Mouse (Mus musculus) forebrain, postnatal 0 days (tissue): ENCODE measurements around the gene Mtif2. TPM values are rescaled to one million over a fixed set of nuclear protein-coding genes. Genes with fewer than 3 reads are reported as not detected.
A peak's percentile ranks its signal among the peaks of the same experiment; 100 is the strongest.

Experiments
- ATAC-seq: fragments of 200-750 bp; cut with Nextera tagmentation; 2 replicates; pipeline ENCODE4 v1.8.0; 2017; ENCODE audit warnings: mild to moderate bottlenecking, moderate library complexity
- DNase-seq: peaks from one replicate; pipeline ENCODE4 v3.0.0-alpha.2; 2015
- H3K27ac ChIP-seq: fragments of 300-500 bp; sonication (generic); 2 replicates; pipeline ENCODE4 v1.5.1; 2014; ENCODE audit warnings: low read depth, mild to moderate bottlenecking, antibody characterized with exemption, low read length, moderate library complexity, mixed read lengths
- H3K27me3 ChIP-seq: fragments of 300-500 bp; sonication (generic); 2 replicates; pipeline ENCODE4 v1.6.1; 2014; ENCODE audit warnings: mild to moderate bottlenecking, low read length, mixed read lengths; ENCODE audit not compliant: insufficient read depth
- H3K36me3 ChIP-seq: fragments of 300-500 bp; sonication (generic); 2 replicates; pipeline ENCODE4 v1.6.1; 2014; ENCODE audit warnings: mild to moderate bottlenecking, moderate library complexity; ENCODE audit not compliant: insufficient read depth
- H3K4me1 ChIP-seq: fragments of 300-500 bp; sonication (generic); 2 replicates; pipeline ENCODE4 v1.6.1; 2014; ENCODE audit warnings: antibody characterized with exemption; ENCODE audit not compliant: insufficient read depth
- H3K4me2 ChIP-seq: fragments of 300-500 bp; sonication (generic); 2 replicates; pipeline ENCODE4 v1.6.1; 2014; ENCODE audit warnings: low read depth, mild to moderate bottlenecking, moderate library complexity
- H3K4me3 ChIP-seq: fragments of 300-500 bp; sonication (generic); 2 replicates; pipeline ENCODE4 v1.5.1; 2014; ENCODE audit warnings: low read depth, low read length, mixed read lengths
- H3K9ac ChIP-seq: fragments of 300-500 bp; sonication (generic); 2 replicates; pipeline ENCODE4 v1.6.1; 2014; ENCODE audit warnings: mild to moderate bottlenecking
- H3K9me3 ChIP-seq: fragments of 300-500 bp; sonication (generic); 2 replicates; pipeline ENCODE4 v1.6.1; 2016; ENCODE audit warnings: low read length
- CTCF ChIP-seq: sonication (generic); IDR thresholded peaks from 2 replicates; pipeline ENCODE4 v1.5.1; 2016; ENCODE audit warnings: antibody characterized with exemption, control low read depth, low read depth
- WGBS: fragments of 180-500 bp; shearing (Covaris S2); extraction: QIAGEN DNeasy Blood & Tissue Kit; methylation state at CpG from one replicate; pipeline ENCODE4 v1.1.7; 2014; 5-methylcytosine and 5-hydroxymethylcytosine counted together
- polyA plus RNA-seq: library from polyadenylated mRNA; unstranded; fragments of >200 nt; fragmentation: Nextera tagmentation; extraction: Ambion mirVana; gene quantifications from 2 replicates; pipeline ENCODE4 v1.2.1, GENCODE M21; 2015
- total RNA-seq: library from RNA; depleted of rRNA; stranded (reverse); fragments of >200 nt; gene quantifications from 2 replicates; pipeline ENCODE4 v1.2.3, GENCODE M21; 2014; rRNA removed

Mtif2 gene
- total RNA-seq (32.4 and 43.9 TPM in 2 replicates), polyA plus RNA-seq (23.0 and 35.5 TPM in 2 replicates)

DNA sequence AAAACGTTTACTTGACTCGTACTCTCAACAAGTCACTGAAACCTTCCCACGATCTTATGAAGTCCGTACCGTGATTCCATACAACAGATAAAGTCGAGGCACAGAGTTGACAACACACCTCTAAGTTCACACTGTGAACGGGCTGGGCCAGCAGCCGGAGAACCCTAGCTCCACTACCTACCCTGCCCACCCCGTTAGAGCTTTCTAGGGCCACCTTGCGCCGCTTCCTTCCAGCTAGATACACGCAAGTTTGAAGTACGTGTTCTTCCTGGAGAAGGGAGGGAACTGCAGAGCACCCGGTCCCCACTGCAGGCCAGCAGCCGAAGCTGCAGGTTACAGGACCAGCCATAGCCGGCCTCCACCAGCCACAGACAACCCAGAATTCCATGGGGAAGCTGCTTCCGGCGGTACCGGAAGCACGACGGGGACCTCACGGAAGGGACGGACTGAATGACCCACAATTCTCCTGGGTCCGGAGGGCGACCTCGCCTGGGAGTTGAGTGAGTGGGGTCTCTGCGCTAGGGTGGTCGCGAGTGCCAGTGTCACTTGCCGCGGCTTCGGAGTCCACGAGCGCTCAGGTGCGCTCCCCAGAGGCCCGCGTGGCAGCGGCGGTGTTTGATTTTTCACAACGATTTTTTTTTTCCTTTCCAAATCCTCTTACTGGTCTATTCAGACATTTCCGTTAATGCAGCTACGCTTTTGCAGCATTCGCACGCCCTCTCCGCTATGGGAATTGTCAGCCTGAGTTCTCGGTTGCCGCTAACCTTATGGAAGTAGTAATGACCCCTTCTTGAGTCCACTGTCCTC is at the start of gene Mtif2:
Mtif2 (plus strand) TSS at position 421 of the 807 bp plus-strand sequence.
- Histone ChIP-seq H3K27ac (peak within 1 kb of the TSS; percentile 85), H3K36me3 (peaks cover 8% of the 10 kb centered on the region), H3K4me3 (peak within 1 kb of the TSS; percentile 64), H3K9ac (peak within 1 kb of the TSS; percentile 79), H3K27me3 (no peaks in the 10 kb centered on the region), H3K4me1 (peaks cover 7% of the 10 kb centered on the region; the same call in 1 of the 2 replicates), H3K9me3 (no peaks in the 10 kb centered on the region), H3K4me2 (peak within 1 kb of the TSS; percentile 80)
- DNase-seq = peak; percentile 89
- ATAC-seq = peak; percentile 99
- WGBS = 5% methylated on average over 47 of the region's 47 CpGs
- no peak; the same call in 1 of the 2 replicates for TF ChIP-seq CTCF

DNA sequence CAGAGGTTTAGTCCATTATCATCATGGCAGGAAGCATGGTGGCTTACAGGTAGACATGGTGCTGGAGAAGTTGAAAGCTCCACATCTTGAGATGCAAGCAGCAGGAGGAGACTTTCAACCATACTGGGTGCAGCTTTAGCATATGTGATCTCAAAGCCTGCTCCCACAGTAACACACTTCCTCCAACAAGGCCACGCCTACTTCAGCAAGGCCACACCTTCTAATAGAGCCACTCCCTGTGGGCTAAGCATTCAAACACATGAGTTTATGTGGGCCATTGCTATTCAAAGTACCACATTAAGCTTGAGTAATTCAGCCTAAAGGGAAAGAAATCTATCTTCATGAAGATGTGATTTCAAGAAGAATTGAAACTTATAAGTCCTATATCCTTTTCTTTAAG is 33.1 kb upstream of the Mtif2 start:
- no peaks in the 10 kb centered on the region for H3K4me1 ChIP-seq
- TF ChIP-seq CTCF = no peak
- H3K36me3 ChIP-seq = peaks cover 20% of the 10 kb centered on the region
- DNase-seq = no peak
- ATAC-seq = no peak
- H3K27me3 ChIP-seq = no peaks in the 10 kb centered on the region
- H3K9ac ChIP-seq = no peak overlapping the region
- H3K4me3 ChIP-seq = no peak overlapping the region
- H3K4me2 ChIP-seq = no peak overlapping the region
- no peak overlapping the region for H3K27ac ChIP-seq
- WGBS = 93% methylated on average over 1 of the region's 1 CpGs
- no peaks in the 10 kb centered on the region for H3K9me3 ChIP-seq

DNA sequence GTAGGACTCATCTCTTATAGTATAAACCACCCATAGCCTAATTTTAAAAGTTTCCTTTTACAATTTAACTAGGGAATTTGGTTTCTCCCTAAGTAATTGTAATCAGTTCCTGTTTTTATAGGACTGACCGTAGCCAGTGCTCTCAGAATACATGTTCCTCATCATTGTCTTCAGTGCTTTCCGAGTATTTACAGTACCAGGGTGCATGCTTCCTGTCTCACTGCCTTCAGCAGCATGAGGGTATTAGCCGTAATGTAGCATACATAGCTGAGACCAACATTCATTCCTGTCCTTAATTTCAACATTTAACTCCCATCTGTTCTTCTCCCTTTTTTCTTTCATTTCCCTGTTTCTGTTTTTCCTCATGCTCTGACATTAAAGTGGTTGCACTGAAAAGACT is 29.2 kb upstream of the Mtif2 start:
- Histone ChIP-seq H3K9me3 (no peaks in the 10 kb centered on the region), H3K4me2 (no peak overlapping the region), H3K27ac (no peak overlapping the region), H3K27me3 (no peaks in the 10 kb centered on the region), H3K9ac (no peak overlapping the region), H3K36me3 (peaks cover 24% of the 10 kb centered on the region), H3K4me3 (no peak overlapping the region), H3K4me1 (no peaks in the 10 kb centered on the region)
- TF ChIP-seq CTCF = no peak
- 90% methylated on average over 3 of the region's 3 CpGs for WGBS
- no peak for ATAC-seq
- no peak for DNase-seq

DNA sequence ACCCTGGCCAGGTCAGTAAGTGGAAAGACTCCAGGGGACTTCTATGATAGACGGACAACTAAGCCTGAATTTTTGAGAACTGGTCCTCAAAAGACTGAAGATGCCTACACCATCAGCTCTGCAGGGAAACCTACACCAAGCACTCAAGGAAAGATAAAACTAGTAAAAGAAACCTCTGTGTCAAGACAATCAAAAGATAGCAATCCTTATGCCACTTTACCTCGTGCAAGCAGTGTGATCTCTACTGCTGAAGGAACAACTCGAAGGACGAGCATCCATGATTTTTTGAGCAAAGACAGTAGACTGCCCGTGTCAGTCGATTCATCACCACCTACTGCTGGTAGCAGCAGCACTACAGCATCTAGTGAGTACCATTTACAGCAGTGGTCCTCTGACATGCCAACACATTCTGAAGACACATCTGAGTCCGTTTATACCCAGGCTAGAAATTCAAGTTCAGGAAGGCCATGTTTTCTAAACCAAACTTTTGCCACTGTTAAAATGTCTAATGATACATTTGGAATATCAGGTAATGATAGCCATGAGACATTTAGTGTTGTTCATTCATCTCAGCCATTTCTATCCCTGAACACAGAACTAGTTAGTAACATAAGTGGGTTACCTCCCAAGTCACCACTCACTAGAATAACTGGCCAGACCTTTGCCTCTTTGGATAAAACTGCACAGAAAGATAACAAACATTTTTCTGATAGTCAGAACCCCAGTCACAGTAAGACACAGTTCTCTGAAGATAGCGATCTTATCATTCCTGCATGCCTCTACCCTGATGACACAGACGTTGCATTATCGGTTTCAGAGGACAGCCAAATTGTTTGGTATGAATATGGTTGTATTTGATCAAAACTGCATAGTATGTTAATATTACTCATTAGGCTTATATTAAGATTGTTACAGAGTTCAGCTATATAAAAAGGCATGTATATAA is 22.0 kb upstream of the Mtif2 start:
- Histone ChIP-seq H3K4me1 (no peaks in the 10 kb centered on the region), H3K27ac (no peak overlapping the region), H3K36me3 (peaks cover 40% of the 10 kb centered on the region), H3K9me3 (no peaks in the 10 kb centered on the region), H3K9ac (no peak overlapping the region), H3K27me3 (no peaks in the 10 kb centered on the region), H3K4me3 (no peak overlapping the region), H3K4me2 (no peak overlapping the region)
- ATAC-seq = no peak
- DNase-seq = no peak
- TF ChIP-seq CTCF = no peak
- 94% methylated on average over 10 of the region's 10 CpGs for WGBS

DNA sequence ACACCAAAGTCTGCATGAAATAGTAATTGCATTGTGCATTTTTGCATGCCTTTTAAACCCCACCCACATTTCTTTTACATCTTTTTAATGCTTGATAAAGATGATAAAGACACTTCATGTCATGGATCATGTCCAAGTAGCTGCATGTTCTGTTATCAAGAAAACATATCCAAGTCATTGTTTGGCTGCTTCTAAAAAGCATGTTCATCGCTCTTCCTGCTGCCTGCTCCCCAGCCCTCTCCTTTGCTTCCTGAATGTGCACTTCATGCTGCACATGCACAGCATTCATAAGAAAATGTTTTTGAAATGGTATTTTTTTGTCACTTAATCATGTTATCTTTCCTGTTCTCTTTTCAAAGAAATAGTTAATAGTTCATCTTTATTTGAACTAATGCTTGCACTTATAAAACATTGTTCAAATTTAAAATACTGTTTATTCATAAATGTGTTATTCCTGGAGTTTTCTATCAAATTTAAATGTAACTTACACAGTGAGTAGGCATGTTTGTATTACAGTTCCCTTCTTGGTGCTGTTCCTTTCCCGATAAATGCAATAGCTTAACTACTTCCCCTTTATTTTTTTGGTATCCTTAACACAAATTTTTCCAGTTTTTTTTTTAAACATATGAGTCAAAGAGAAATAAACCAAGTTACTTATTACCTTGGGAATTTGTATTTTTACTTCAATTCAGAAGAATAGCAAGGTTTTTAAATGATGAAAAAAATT is 21.1 kb upstream of the Mtif2 start:
- H3K9me3 ChIP-seq = no peaks in the 10 kb centered on the region
- 94% methylated on average over 2 of the region's 2 CpGs for WGBS
- no peak overlapping the region for H3K4me2 ChIP-seq
- no peak for ATAC-seq
- no peak overlapping the region for H3K4me3 ChIP-seq
- H3K27me3 ChIP-seq = no peaks in the 10 kb centered on the region
- H3K36me3 ChIP-seq = peaks cover 41% of the 10 kb centered on the region
- H3K27ac ChIP-seq = no peak overlapping the region
- no peaks in the 10 kb centered on the region for H3K4me1 ChIP-seq
- no peak for DNase-seq
- no peak overlapping the region for H3K9ac ChIP-seq
- TF ChIP-seq CTCF = no peak

DNA sequence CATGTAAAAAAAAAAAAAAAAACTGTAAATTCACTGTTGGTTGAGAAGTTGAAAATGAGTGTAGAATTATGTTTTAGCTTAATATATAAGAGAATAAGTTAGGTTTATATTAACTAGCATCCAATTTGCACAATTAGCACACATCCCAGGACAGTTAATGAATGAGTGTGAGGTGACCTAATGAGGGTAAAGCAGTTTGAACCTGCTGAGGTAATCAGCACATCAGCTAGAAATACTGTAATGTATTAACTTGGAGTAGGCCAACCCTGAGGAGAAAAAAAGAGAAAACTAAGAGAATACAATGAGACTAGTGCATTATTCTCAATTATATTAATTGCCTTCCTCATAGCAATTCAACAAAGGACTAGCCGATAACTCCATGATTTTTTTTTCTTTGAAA is 16.8 kb upstream of the Mtif2 start:
- H3K9ac ChIP-seq = no peak overlapping the region
- H3K9me3 ChIP-seq = no peaks in the 10 kb centered on the region
- H3K27me3 ChIP-seq = no peaks in the 10 kb centered on the region
- H3K27ac ChIP-seq = no peak overlapping the region
- no peak overlapping the region for H3K4me3 ChIP-seq
- peaks cover 32% of the 10 kb centered on the region for H3K36me3 ChIP-seq
- DNase-seq (no peak), ATAC-seq (no peak)
- no peak overlapping the region for H3K4me2 ChIP-seq
- no peak for TF ChIP-seq CTCF
- no peaks in the 10 kb centered on the region for H3K4me1 ChIP-seq
- 76% methylated on average over 1 of the region's 1 CpGs for WGBS
